Mouse (Mus musculus) ES-Bruce4 (cell line): Measurements from ENCODE around the gene Fam83c.
A peak's percentile ranks its signal among the peaks of the same experiment; 100 is the strongest.

Experiments used
- CTCF ChIP-seq: IDR thresholded peaks from one replicate; pipeline ENCODE4 v1.8.1; 2011; ENCODE audit warnings: low read depth, low read length
- EP300 ChIP-seq: IDR thresholded peaks from 2 replicates; pipeline ENCODE4 v1.6.1; 2011; ENCODE audit warnings: low read depth, low read length; ENCODE audit not compliant: insufficient read depth
- POLR2A ChIP-seq: IDR thresholded peaks from one replicate; pipeline ENCODE4 v1.8.1; 2011; ENCODE audit warnings: low read length; ENCODE audit not compliant: insufficient read depth

- TF ChIP-seq CTCF (no peak), POLR2A (peak; percentile 91), EP300 (no peak)
Observed at GRCm38 (mm10) chr2:155826630-155827424, 7.8 kb downstream of the Fam83c start, which contains the start of gene Eif6.
